Mouse (Mus musculus): ENCODE results near the gene Tspan5.

DNA sequence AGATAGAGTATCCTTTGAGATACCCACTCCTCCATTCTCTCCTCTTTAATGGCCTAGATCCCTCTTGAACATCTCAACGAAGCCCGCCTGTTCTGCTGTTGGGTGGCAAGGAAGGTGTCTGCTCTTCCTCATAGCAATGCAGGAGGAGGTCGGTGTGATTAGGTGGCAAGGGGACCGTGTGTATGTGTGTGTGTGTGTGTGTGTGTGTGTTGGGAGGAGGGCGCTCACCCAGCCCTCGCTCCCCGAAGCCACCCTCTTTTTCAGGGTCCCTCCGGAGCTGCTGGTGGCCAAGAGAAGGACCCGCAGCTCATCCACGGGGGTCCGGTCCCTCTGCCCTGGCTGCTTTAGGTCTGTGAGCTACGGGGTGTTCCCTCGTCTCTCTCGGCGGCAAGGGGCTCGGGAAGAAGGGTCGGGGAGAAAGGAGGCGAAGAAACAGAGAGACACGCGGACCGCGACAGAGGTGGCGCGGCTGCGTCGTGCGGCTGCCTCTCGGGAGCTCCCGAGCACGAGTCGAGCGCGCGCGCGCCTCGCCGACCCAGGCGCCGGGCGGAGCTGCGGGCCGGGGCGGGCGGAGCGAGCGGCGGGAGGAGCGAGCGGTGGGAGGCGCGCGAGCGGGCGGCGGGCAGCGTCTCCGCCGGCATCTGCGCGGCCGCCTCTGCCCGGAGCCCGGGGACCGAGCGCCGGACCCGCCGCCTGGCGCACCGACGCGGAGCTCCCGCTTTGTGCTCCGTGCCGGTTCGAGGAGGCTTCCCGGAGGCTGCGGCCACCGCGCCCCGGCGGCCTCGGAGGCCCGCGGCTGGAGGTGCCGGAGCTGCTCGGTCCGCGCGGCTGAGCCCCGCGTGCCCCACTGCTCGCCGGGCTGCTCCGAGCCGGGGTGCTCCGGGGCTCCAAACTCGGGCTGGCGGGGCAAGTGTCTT lies at the start of gene Tspan5:
- TF ChIP-seq POLR2A (IDR thresholded peaks at IDR 0.05; ENCODE audit: low read depth, low read length) = peak; percentile 62; the same call in 1 of the 2 replicates
- TF ChIP-seq CTCF (IDR thresholded peaks at IDR 0.05; ENCODE audit: extremely low read depth, insufficient read length, insufficient replicate concordance, low read depth, low read length) = no peak
